Mouse (Mus musculus) thymus, adult 2 months (tissue): ENCODE results near the gene 1700029F12Rik. TPM values are rescaled to one million over a fixed set of nuclear protein-coding genes. Genes with fewer than 3 reads are reported as not detected.

ENCODE experiments used
- DNase-seq: peaks from one replicate; pipeline ENCODE4 v3.0.0; 2021
- H3K27ac ChIP-seq: fragments of 200-500 bp; 2 replicates; pipeline ENCODE4 v1.5.1; 2012; ENCODE audit warnings: low read length, control low read depth; ENCODE audit not compliant: control insufficient read depth, insufficient read depth
- H3K27me3 ChIP-seq: fragments of 200-500 bp; 2 replicates; pipeline ENCODE4 v1.6.1; 2012; ENCODE audit warnings: mild to moderate bottlenecking, low read length, moderate library complexity, mixed read lengths; ENCODE audit not compliant: control insufficient read depth, insufficient read depth
- H3K36me3 ChIP-seq: fragments of 200-500 bp; 2 replicates; pipeline ENCODE4 v1.6.1; 2012; ENCODE audit warnings: mild to moderate bottlenecking, low read length, moderate library complexity; ENCODE audit not compliant: control insufficient read depth, insufficient read depth
- H3K4me1 ChIP-seq: fragments of 200-500 bp; replicated peaks from 2 replicates; pipeline ENCODE4 v1.6.1; 2012; ENCODE audit warnings: low read length; ENCODE audit not compliant: control insufficient read depth, insufficient read depth
- H3K4me3 ChIP-seq: fragments of 200-500 bp; 2 replicates; pipeline ENCODE4 v1.5.1; 2012; ENCODE audit warnings: mild to moderate bottlenecking, low read length, control low read depth, moderate library complexity; ENCODE audit not compliant: control insufficient read depth, insufficient read depth
- CTCF ChIP-seq: fragments of 200-500 bp; IDR thresholded peaks from 2 replicates; pipeline ENCODE4 v1.5.1; 2012; ENCODE audit warnings: mild to moderate bottlenecking, control low read depth, low read length, moderate library complexity, borderline replicate concordance; ENCODE audit not compliant: control insufficient read depth, poor library complexity, insufficient read depth; ENCODE audit errors: extremely low read depth
- POLR2A ChIP-seq: fragments of 200-500 bp; IDR thresholded peaks from 2 replicates; pipeline ENCODE4 v1.6.1; 2012; ENCODE audit warnings: mild to moderate bottlenecking, low read length, control low read depth, moderate library complexity; ENCODE audit not compliant: control insufficient read depth, poor library complexity, insufficient read depth; ENCODE audit errors: extremely low read depth
- WGBS: fragments of 180-500 bp; shearing (Covaris S2); methylation state at CpG from one replicate; pipeline ENCODE4 v1.1.7; 2018; 5-methylcytosine and 5-hydroxymethylcytosine counted together
- polyA plus RNA-seq: library from polyadenylated mRNA; depleted of rRNA; stranded (reverse); fragments of >200 nt; gene quantifications from 2 replicates; pipeline ENCODE4 v1.2.3, GENCODE M21; 2012

1700029F12Rik gene
- polyA plus RNA-seq, 1 experiment, result 4.1 TPM

GRCm38 (mm10) chr13:97007501-97008265, 26.5 kb downstream of the 1700029F12Rik start:
- Histone ChIP-seq H3K36me3 (no peaks in the 10 kb centered on the region), H3K4me3 (peak overlapping the region; percentile 0; the same call in 1 of the 2 replicates), H3K27ac (no peak overlapping the region), H3K4me1 (peaks cover 10% of the 10 kb centered on the region), H3K27me3 (no peaks in the 10 kb centered on the region)
- TF ChIP-seq POLR2A, result no peak
- 3% methylated on average over 19 of the region's 21 CpGs for WGBS
- DNase-seq, result no peak

DNA sequence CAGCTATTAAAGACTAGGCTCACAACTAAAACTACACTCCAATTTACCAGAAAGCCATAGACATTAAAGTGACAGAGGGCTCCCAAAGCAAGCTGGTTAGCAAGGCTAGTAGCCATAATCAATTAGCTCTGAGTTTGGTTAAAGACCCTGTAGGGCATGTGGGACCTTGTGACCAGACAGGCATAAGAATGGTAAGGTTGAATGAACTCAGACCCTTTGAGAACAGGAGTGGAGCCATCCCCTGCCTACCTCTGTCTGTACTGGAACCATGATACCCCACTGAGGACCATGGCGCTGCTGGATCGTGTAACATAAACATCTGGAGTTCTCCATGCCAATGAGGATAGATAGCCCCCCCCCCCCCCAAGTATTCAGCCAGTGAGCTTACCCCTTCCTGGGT, 27.4 kb downstream of the 1700029F12Rik start:
- no peak for DNase-seq
- peaks cover 10% of the 10 kb centered on the region for H3K4me1 ChIP-seq
- no peak for TF ChIP-seq POLR2A
- TF ChIP-seq CTCF, result no peak
- no peak overlapping the region for H3K27ac ChIP-seq
- H3K4me3 ChIP-seq, result no peak overlapping the region
- H3K36me3 ChIP-seq, result no peaks in the 10 kb centered on the region
- no peaks in the 10 kb centered on the region for H3K27me3 ChIP-seq
- WGBS, result 80% methylated on average over 2 of the region's 2 CpGs

DNA sequence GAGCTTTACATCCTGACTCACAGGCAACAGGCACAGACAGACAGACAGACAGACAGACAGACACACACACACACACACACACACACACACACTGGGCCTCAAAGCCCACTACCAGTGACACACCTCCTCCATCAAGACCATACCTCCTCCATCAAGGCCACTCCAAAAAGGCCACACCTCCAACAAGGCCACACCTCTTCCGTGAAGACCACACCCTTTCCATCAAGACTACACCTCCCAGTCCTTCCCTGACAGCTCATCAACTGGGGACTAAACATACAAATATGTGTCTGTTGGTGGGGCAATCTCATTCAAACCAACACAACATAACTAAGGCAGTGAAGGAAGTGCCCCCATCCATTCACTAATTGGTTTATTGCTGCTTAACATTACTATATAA, 37.1 kb downstream of the 1700029F12Rik start:
- DNase-seq, result no peak
- no peak overlapping the region for H3K27ac ChIP-seq
- peaks cover 7% of the 10 kb centered on the region for H3K4me1 ChIP-seq
- H3K27me3 ChIP-seq, result no peaks in the 10 kb centered on the region
- TF ChIP-seq CTCF, result no peak
- TF ChIP-seq POLR2A, result no peak
- WGBS, result 90% methylated on average over 1 of the region's 1 CpGs
- no peak overlapping the region for H3K4me3 ChIP-seq
- no peaks in the 10 kb centered on the region for H3K36me3 ChIP-seq

GRCm38 (mm10) chr13:96995243-96995642, 38.9 kb downstream of the 1700029F12Rik start:
- H3K27me3 ChIP-seq, result no peaks in the 10 kb centered on the region
- TF ChIP-seq POLR2A (no peak), CTCF (no peak)
- peak; percentile 14 for DNase-seq
- no peaks in the 10 kb centered on the region for H3K36me3 ChIP-seq
- no peak overlapping the region for H3K27ac ChIP-seq
- H3K4me1 ChIP-seq, result peaks cover 7% of the 10 kb centered on the region
- no peak overlapping the region for H3K4me3 ChIP-seq
- WGBS, result 2% methylated on average over 5 of the region's 5 CpGs

DNA sequence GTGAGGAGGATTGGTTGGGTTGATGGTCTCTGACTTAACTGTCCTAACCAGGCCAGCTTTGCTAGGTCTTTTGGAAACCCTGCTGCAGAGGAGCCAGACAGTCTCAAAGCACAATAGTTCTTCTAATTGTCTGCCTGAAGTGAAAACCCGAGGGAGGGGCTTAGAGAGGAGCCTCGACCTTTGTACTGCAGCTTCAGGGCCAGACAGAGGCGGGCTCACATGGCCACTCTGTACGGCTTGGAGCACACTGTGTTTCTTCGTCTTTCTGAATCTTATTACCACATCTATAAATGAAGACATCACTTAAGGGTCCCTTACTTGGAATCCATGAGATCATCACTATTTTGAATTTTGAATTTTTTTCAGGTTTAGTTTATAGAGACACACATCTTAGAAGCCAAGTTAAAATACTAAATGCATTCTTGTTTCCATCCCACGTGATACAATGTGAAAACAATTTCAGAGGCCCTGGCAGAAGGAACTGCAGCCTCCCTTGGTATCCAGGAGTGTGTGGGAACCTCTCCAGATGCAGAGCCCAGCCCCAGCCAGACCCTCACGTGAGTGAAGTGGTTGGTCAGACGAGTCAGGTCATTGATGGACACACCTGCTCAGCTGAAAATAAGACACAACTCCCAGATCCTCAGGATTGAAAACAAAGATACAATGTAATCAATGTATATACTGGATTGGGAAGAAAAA, 40.7 kb downstream of the 1700029F12Rik start:
- 77% methylated on average over 8 of the region's 8 CpGs for WGBS
- H3K4me3 ChIP-seq, result no peak overlapping the region
- no peak overlapping the region; the same call in 1 of the 2 replicates for H3K27ac ChIP-seq
- no peak for DNase-seq
- H3K36me3 ChIP-seq, result no peaks in the 10 kb centered on the region
- TF ChIP-seq CTCF (no peak), POLR2A (no peak)
- H3K4me1 ChIP-seq, result peaks cover 7% of the 10 kb centered on the region
- no peaks in the 10 kb centered on the region for H3K27me3 ChIP-seq

DNA sequence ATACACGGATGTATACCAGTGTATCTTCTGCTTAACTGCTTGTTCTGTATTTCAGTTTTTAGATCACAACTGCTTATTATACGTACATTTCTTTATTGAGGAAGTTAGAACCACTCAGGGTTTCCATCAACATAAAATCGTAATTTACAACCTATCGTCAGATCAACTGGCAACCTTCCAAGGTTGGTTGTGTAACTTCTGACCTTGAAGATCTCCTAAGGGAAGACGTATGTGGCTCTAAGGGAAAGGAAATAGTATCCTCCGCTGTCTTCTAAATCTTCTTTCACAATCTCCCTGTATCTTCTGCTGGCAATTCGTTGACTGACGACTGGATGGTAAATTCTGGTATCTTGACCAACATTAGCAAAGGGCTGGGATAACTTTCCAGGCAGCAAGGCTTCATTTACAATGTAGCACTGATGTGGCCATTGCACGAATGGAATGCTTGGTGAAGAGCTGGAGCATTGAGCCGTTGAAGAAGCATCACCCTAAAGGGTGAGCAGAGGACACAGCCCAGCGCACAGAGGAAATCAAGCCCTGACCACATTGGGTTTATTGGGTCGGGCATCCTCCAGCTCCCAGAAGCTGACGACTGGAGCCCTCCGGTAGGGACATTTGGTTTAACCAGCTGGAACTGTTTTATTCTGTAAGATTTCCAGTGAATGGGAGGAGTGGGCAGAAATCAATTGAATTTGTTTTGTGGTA, 43.4 kb downstream of the 1700029F12Rik start:
- TF ChIP-seq CTCF, result no peak
- no peak for TF ChIP-seq POLR2A
- Histone ChIP-seq H3K4me3 (no peak overlapping the region), H3K36me3 (no peaks in the 10 kb centered on the region), H3K4me1 (peaks cover 9% of the 10 kb centered on the region), H3K27ac (no peak overlapping the region), H3K27me3 (peaks cover 9% of the 10 kb centered on the region; the same call in 1 of the 2 replicates)
- 38% methylated on average over 14 of the region's 14 CpGs for WGBS
- DNase-seq, result no peak
